18 mouse cellular contexts compared by ENCODE assay signal in genomic region chr14:120816529-120816928, GRCm38 (mm10).
"Had no signal": no experiment of that assay in that cellular context is flagged by ENCODE, and none has a peak within 500 bp of the region (broad histone marks: within the 10 kb centered on the region; RNA-seq: fewer than 3 reads in every experiment).

No protein-coding gene starts in this region.

- H3K4me1 ChIP-seq: lung, embryonic 15.5 days; megakaryocyte, embryonic 14.5 days; midbrain, embryonic 13.5 days; midbrain, embryonic 15.5 days; neural tube, embryonic 12.5 days; stomach, embryonic 15.5 days had no signal

- ATAC-seq: liver, postnatal 0 days; lung, postnatal 0 days; midbrain, embryonic 13.5 days; midbrain, embryonic 15.5 days had no signal

- DNase-seq: liver, postnatal 0 days; lung, adult 2 months; lung, postnatal 14 days; lung, postnatal 36 days; right cerebral cortex, postnatal 14 days; thymus, adult 2 months; thymus, postnatal 25 days; thymus, postnatal 4 days had no signal

- H3K4me2 ChIP-seq: lung, embryonic 15.5 days; midbrain, embryonic 11.5 days; midbrain, embryonic 13.5 days; midbrain, embryonic 15.5 days; neural tube, embryonic 12.5 days; stomach, embryonic 15.5 days had no signal

- H3K27me3 ChIP-seq: lung, embryonic 15.5 days; megakaryocyte, embryonic 14.5 days; midbrain, embryonic 13.5 days; midbrain, embryonic 15.5 days; neural tube, embryonic 12.5 days; stomach, embryonic 15.5 days had no signal

- H3K36me3 ChIP-seq: lung, embryonic 15.5 days; midbrain, embryonic 13.5 days; midbrain, embryonic 15.5 days; neural tube, embryonic 12.5 days; stomach, embryonic 15.5 days had no signal

- H3K4me3 ChIP-seq: lung, embryonic 15.5 days; megakaryocyte, embryonic 14.5 days; midbrain, embryonic 13.5 days; midbrain, embryonic 15.5 days; neural tube, embryonic 12.5 days; stomach, embryonic 15.5 days had no signal

- H3K9me3 ChIP-seq: lung, embryonic 15.5 days; midbrain, embryonic 13.5 days; midbrain, embryonic 15.5 days; neural tube, embryonic 12.5 days; stomach, embryonic 15.5 days had no signal

- H3K9ac ChIP-seq: liver, postnatal 0 days; lung, embryonic 15.5 days; midbrain, embryonic 13.5 days; midbrain, embryonic 15.5 days; neural tube, embryonic 12.5 days; stomach, embryonic 15.5 days had no signal

- H3K27ac ChIP-seq: lung, embryonic 15.5 days; macrophage; midbrain, embryonic 13.5 days; midbrain, embryonic 15.5 days; neural tube, embryonic 12.5 days; stomach, embryonic 15.5 days; stomach, postnatal 0 days had no signal
